Mouse (Mus musculus): Measurements from ENCODE around the gene Clstn3.
A peak's percentile ranks its signal among the peaks of the same experiment; 100 is the strongest.
"Not testable (repeated sequence)": the region's sequence is repeated elsewhere in the genome, so short reads cannot be mapped to it uniquely, and the experiment has no call there.

Gene Clstn3

DNA sequence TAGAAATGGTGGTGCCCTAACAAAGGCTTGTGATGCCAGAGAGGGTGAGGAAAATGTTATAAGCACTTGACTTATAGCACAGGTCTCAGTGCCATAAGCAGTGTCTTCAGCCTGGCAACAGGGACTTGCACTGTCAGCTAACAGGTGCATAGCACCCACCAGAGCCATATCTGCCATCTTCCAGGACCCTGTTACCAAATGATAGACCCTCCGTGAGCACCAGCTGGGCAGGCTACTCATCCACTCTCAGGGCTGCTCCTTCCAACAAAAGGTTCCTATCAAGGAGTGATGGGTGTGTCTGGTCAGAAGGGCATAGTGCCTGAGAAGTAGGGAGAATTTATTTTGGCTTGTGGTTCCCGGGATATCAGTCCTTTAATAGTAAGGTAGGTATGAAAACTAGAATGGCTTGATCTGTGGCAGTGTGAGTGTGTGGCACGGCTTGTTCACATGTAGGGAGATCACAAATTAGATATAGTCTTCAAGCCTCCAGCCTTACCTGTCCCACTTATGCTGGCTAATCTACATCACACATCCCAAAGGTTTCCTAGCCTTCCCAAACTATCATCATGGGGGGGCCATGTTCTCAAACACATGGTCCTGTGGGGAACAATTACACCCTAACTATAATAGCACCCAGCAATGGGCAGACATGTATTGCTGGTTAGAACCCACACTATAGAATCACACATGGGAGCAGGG lies 14.4 kb upstream of the Clstn3 start:
- DNase-seq (ENCODE audit: low spot score), result no peak

DNA sequence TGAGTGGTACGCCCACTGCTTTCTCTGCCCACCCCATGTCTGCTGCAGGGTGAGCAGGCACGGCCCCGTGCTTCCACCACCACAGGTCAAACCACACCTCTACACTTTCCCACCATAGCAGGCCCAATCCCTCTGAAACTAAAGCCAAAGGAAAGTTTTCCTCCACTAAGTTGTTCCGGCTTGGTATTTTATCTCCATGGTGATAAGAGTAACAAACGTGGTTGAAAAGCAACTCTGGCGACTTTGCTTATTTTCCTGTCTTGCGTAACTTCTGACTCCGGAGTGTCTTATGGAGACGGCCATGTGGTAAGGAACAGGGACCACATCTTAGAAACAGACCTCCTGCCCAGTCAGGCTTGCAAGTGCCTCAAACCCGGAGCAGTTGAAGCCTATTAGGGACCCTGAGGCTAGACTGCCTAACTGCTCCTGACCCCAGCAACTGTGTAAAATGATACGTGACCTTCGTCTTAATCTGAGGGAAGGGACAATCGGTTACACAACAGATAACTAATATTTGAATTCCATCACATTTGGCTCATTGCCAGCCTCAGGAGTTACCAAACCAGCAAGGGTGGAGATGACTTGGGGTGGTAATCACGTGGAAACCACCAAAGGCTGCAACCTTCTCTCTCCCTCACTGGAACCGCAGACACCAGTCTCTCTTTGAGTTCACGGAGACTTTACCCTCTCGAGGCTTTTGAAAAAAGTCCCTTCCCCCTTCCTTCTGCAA lies 13.5 kb upstream of the Clstn3 start:
- no peak for DNase-seq (ENCODE audit: low spot score)

- no peak for DNase-seq (ENCODE audit: low spot score)
Measured at GRCm38 (mm10) chr6:124477221-124477655, 12.6 kb upstream of the Clstn3 start.

GRCm38 (mm10) chr6:124476796-124477195 lies 12.2 kb upstream of the Clstn3 start:
- DNase-seq (ENCODE audit: low spot score), result no peak

- no peak for DNase-seq (ENCODE audit: low spot score)
Measured at GRCm38 (mm10) chr6:124476216-124476615, 11.6 kb upstream of the Clstn3 start.

DNA sequence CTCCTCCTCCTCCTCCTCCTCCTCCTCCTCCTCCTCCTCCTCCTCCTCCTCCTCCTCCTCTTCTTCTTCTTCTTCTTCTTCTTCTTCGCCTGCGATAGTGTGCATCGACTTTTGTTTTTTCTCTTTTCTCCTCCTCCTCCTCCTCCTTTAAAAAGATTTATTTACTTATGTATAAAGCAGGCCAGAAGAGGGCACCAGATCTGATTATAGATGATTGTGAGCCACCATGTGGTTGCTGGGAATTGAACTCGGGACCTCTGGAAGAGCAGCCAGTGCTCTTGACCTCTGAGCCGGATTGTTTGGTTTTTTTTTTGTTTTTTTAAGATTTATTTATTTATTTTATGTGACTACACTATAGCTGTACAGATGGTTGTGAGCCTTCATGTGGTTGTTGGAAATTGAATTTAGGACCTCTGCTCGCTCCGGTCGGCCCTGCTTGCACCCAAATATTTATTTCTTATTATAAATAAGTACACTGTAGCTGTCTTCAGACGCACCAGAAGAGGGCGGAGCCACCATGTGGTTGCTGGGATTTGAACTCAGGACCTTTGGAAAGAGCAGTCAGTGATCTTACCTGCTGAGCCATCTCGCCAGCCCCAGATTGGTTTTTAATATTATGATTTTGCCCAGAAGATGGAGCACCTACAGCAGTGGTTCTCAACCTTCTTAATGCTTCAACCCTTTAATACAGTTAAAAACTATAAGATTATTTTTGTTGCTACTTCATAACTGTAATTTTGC lies 10.9 kb upstream of the Clstn3 start:
- not testable (repeated sequence) for DNase-seq (ENCODE audit: low spot score)

DNA sequence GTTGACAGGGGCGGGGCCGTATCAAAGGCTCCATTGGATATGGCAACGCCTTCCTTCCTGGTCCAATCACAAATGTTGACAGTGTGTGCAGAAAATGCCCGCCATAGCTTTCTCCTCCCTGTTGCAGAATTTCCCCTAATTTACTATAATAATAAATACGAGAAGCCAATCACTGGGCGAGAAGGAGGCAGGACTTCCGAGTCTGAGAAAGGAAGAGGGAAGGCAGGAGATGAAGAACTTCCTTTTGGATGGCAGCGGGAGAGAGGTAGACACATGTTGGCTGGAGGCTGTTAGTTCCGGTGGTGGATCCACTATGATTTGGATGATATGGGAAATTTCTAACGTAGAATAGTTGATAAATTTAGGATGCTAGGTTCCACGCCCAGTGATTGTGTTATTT lies 10.0 kb upstream of the Clstn3 start:
- DNase-seq (ENCODE audit: low spot score), result no peak

DNA sequence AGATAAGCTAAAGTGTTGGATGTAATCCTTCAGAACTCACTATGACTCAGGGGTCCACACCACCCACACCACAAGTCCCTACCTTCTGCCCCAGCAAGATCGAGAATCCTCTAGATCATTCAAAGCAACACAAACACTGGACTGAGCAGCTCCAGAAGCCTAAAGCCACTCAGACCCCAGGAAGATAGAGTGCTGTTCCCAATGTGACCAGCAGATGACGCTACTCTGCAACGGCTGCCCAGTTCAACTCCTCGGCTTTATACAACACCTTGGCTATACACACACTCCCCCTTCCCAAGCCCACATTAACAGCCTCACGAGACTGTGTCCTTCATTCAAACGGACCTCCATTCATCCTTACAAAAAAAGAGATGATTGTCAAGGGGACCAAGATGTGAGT lies 8.2 kb upstream of the Clstn3 start:
- peak; percentile 20 for DNase-seq (ENCODE audit: low spot score)

DNA sequence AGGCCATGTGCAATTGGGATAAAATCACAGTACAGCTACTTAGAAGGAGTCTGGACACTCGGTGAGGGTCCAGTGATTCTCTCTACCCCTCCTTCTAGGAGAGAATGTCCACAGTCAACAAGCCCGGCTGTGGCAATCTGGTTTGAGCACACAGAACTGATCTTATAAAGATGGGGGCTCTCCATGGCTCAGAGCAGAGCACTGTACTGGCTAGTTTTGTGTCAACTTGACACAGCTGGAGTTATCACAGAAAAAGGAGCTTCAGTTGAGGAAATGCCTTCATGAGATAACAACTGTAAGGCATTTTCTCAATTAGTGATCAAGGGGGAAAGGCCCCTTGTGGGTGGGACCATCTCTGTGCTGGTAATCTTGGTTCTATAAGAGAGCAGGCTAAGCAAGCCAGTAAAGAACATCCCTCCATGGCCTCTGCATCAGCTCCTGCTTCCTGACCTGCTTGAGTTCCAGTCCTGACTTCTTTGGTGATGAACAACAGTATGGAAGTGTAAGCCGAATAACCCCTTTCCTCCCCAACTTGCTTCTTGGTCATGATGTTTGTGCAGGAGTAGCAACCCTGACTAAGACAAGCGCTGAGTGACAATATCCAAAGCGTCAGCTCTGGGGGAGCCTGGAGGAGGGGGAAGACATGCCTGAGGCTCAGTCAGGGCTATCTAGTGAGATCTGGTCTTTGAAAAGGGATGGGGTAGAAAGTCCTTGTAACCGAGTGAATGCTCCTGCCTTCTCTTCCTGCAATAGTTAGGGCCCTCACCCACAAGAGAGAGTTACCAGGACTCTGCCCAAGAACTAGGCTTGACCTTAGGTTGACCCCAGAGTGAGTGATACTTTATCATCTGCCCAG lies 7.4 kb upstream of the Clstn3 start:
- not testable (repeated sequence) for DNase-seq (ENCODE audit: low spot score)

GRCm38 (mm10) chr6:124471121-124471520 lies 6.5 kb upstream of the Clstn3 start:
- no peak for DNase-seq (ENCODE audit: low spot score)

DNA sequence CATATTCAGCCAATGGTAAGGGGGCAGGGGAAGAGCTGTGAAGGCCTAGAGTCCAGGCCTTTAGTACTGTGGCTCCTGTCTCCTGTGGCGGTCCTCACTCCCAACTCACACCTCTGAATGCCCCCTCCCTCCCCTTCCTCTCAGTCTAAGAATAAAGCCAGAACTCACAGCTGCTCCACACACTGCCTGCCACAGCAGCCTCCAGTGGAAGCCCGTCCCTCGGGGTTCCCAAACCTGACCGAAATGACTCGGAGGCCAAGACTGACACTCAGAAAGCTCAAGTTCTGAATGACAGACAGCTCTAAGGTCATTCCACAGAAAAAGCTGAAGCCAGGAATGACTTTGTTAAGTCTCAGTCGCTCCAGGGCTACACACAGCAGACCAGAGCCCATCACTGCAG lies 1.1 kb upstream of the Clstn3 start:
- DNase-seq (ENCODE audit: low spot score), result no peak

GRCm38 (mm10) chr6:124465299-124465698 lies 705 bp upstream of the Clstn3 start:
- no peak for DNase-seq (ENCODE audit: low spot score)

GRCm38 (mm10) chr6:124463881-124464291 lies 708 bp downstream of the Clstn3 start:
- no peak for DNase-seq (ENCODE audit: low spot score)

- no peak for DNase-seq (ENCODE audit: low spot score)
Measured at GRCm38 (mm10) chr6:124459388-124459787, 5.2 kb downstream of the Clstn3 start.

DNA sequence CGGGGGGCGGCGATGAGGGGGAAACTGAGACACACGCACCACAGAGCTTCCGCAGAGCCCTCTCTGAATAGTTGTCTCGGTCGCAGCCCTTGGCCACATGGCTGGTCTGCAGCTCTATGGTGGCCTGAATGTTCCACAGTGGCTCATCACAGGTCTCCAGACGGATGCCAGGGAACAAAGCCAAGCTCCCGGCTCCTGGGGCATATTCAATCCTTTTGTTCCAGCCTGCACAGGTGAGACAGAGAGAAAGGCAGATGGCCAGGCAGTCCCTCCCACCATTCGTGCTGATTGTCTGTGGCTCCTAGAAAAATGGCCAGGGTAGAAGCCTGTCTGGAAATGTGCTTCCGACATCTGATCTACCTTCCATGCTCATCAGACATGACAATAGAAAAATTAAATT lies 6.1 kb downstream of the Clstn3 start:
- no peak for DNase-seq (ENCODE audit: low spot score)

DNA sequence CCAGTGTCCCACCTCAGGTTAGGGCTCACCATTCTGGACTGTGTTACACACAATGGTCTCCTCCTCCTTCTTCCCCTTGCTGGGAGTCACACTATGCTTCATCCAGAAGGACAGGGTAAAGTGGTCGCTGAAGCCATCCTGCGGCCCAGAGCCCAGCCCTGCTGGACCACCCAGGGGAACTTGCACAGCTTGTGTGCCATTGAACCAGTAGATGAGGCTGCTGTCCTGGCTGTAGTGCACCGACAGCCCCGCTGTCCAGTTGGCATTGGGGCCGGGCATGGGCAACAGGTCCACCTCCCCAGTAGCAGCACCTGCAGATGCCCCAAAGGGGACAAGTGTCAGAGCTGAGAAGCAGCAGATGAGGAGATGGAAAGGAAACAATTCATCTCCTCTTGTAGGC lies 6.8 kb downstream of the Clstn3 start:
- no peak for DNase-seq (ENCODE audit: low spot score)

GRCm38 (mm10) chr6:124456243-124456642 lies 8.4 kb downstream of the Clstn3 start:
- DNase-seq (ENCODE audit: low spot score), result no peak

GRCm38 (mm10) chr6:124453756-124454155 lies 10.8 kb downstream of the Clstn3 start:
- no peak for DNase-seq (ENCODE audit: low spot score)

GRCm38 (mm10) chr6:124451995-124452394 lies 12.6 kb downstream of the Clstn3 start:
- DNase-seq (ENCODE audit: low spot score), result no peak

DNA sequence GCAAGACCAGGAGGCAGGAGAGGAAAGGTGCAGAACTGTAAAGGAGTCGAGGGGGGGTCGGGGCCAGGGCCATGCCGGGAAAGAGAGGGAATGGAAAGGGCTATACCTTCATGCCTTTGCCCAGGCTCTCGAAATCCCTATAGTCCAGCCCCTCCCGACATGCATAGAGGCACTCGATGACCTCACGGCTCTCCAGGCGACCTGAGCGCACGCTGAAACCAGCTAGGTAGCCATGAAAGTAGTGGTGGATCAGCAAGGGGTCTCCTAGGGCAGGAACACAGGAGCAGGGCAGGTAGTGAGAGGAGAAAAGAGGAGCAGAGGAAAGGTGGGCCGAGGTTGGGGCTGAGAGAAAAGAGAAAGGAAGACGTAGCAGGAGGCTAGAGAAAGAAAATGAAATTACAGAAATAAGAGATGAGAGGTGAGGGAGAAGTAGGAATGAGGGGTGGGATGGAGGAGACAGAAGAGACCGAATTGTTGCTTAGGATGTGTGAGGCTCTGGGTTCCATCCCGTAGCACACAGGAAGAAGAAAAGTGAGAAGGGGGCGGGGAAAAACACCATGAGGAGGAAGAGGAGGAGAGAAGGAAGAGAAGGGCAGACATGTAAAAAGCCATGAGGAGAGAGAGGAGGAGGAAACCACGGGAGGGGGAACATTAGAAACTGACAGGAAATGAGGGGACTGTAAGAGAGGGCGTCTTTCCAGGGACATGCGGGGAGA lies 14.8 kb downstream of the Clstn3 start:
- DNase-seq (ENCODE audit: low spot score), result no peak

- DNase-seq (ENCODE audit: low spot score), result no peak
Measured at GRCm38 (mm10) chr6:124448959-124449667, 15.5 kb downstream of the Clstn3 start.
